Mouse (Mus musculus): ENCODE results near the gene Prpf6. TPM values are rescaled to one million over a fixed set of nuclear protein-coding genes. Genes with fewer than 3 reads are reported as not detected.

The Prpf6 gene
- polyA plus RNA-seq, 1 experiment = 30.7 TPM

GRCm38 (mm10) chr2:181596221-181596960 is 4.7 kb downstream of the Prpf6 start:
- no peak for DNase-seq (ENCODE audit: low spot score)

- no peak for DNase-seq (ENCODE audit: low spot score)
Measured at GRCm38 (mm10) chr2:181597378-181598061, 5.9 kb downstream of the Prpf6 start.

- DNase-seq (ENCODE audit: low spot score) = peak; percentile 67
Measured at GRCm38 (mm10) chr2:181598454-181599351, 7.0 kb downstream of the Prpf6 start, which contains the start of gene Samd10. Gene Samd10 (minus strand): TSS chr2:181599212.

GRCm38 (mm10) chr2:181600226-181600758 is 8.6 kb downstream of the Prpf6 start:
- no peak for DNase-seq (ENCODE audit: low spot score)

- peak; percentile 81 for DNase-seq (ENCODE audit: low spot score)
Measured at GRCm38 (mm10) chr2:181600828-181601750, 9.4 kb downstream of the Prpf6 start.

- DNase-seq (ENCODE audit: low spot score) = no peak
Measured at GRCm38 (mm10) chr2:181601751-181602145, 10.1 kb downstream of the Prpf6 start.

GRCm38 (mm10) chr2:181602367-181602766 is 10.7 kb downstream of the Prpf6 start:
- DNase-seq (ENCODE audit: low spot score) = no peak

- no peak for DNase-seq (ENCODE audit: low spot score)
Measured at GRCm38 (mm10) chr2:181618761-181619495, 27.3 kb downstream of the Prpf6 start.

- no peak for DNase-seq (ENCODE audit: low spot score)
Measured at GRCm38 (mm10) chr2:181623401-181623800, 31.7 kb downstream of the Prpf6 start.

GRCm38 (mm10) chr2:181628471-181628870 is 36.8 kb downstream of the Prpf6 start:
- no peak for DNase-seq (ENCODE audit: low spot score)

- no peak for DNase-seq (ENCODE audit: low spot score)
Measured at GRCm38 (mm10) chr2:181632624-181633023, 41.0 kb downstream of the Prpf6 start.

GRCm38 (mm10) chr2:181635865-181636264 is 44.2 kb downstream of the Prpf6 start:
- no peak for DNase-seq (ENCODE audit: low spot score)

- DNase-seq (ENCODE audit: low spot score) = no peak
Measured at GRCm38 (mm10) chr2:181644361-181644760, 52.7 kb downstream of the Prpf6 start.

GRCm38 (mm10) chr2:181645666-181646065 is 54.0 kb downstream of the Prpf6 start:
- DNase-seq (ENCODE audit: low spot score) = no peak

- DNase-seq (ENCODE audit: low spot score) = no peak
Measured at GRCm38 (mm10) chr2:181646626-181647472, 55.2 kb downstream of the Prpf6 start.

- no peak for DNase-seq (ENCODE audit: low spot score)
Measured at GRCm38 (mm10) chr2:181648926-181649325, 57.3 kb downstream of the Prpf6 start.

- no peak for DNase-seq (ENCODE audit: low spot score)
Measured at GRCm38 (mm10) chr2:181653065-181653464, 61.4 kb downstream of the Prpf6 start.

- DNase-seq (ENCODE audit: low spot score) = no peak
Measured at GRCm38 (mm10) chr2:181653523-181653922, 61.9 kb downstream of the Prpf6 start.

GRCm38 (mm10) chr2:181656734-181657133 is 65.1 kb downstream of the Prpf6 start, which contains the start of gene Gm29797:
Gene Gm29797 (plus strand): TSS chr2:181657034.
- DNase-seq (ENCODE audit: low spot score) = no peak
